Mouse (Mus musculus): Measurements from ENCODE around the gene Sae1. TPM values are rescaled to one million over a fixed set of nuclear protein-coding genes. Genes with fewer than 3 reads are reported as not detected.

Sae1 gene
- total and polyA plus RNA-seq, 3 experiments, result 182 to 287 TPM; not detected in 1

DNA sequence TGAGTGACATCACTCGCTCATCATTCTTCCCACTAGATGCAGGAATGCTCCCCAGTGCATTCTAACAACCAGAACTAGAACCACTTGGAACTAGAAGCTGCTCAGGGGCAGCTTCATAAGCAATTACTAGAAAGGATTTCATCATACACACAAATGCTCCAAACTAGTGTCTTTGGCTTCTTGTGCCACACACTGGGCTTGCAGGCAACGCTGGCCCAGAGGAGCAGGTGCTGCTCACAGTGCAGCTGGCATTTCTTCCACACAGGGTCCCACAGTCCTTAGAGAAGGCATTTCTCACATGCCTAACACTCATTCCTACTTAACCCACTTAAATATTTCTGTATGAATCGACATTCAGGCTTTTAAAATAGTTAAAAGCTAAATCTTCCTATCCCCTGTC, 30.0 kb downstream of the Sae1 start:
- DNase-seq (ENCODE audit: low read depth, low spot score), result no peak
- Histone ChIP-seq H3K9ac (ENCODE audit: control insufficient read depth, low read depth, low read length, poor library complexity, severe bottlenecking) (no peak overlapping the region), H3K9me3 (replicated peaks; ENCODE audit: insufficient read depth, low read length) (no peaks in the 10 kb centered on the region), H3K4me3 (ENCODE audit: control insufficient read depth in 1 of 2, insufficient read depth in 1 of 2, low read depth in 2 of 2, low read length in 2 of 2) (no peak overlapping the region), H3K79me2 (ENCODE audit: control insufficient read depth, insufficient read depth, low read length, poor library complexity) (no peaks in the 10 kb centered on the region), H3K4me1 (ENCODE audit: control insufficient read depth in 1 of 2, insufficient read depth in 2 of 2, low read length in 2 of 2) (no peaks in the 10 kb centered on the region), H3K36me3 (ENCODE audit: control insufficient read depth in 1 of 2, insufficient read depth in 2 of 2, low read length in 2 of 2) (peaks cover 0 to 35% of the 10 kb centered on the region in 2 experiments; a peak in 2 of 4 replicates), H3K27ac (ENCODE audit: control insufficient read depth, low read depth, low read length) (no peak overlapping the region), H3K27me3 (ENCODE audit: control insufficient read depth in 1 of 2, insufficient read depth in 2 of 2, low read length in 2 of 2) (no peaks in the 10 kb centered on the region)
- TF ChIP-seq POLR2A (IDR thresholded peaks at IDR 0.05; ENCODE audit: control insufficient read depth in 1 of 2, insufficient read depth in 1 of 2, low read depth in 1 of 2, low read length in 2 of 2, poor library complexity in 1 of 2) (no peak), NRF1 (IDR thresholded peaks at IDR 0.05; ENCODE audit: insufficient read depth, low read depth, low read length, poor library complexity, severe bottlenecking) (no peak), CHD2 (IDR thresholded peaks at IDR 0.05; ENCODE audit: low read length) (no peak), CTCF (IDR thresholded peaks at IDR 0.05 in 2 of 3, conservative IDR thresholded peaks at IDR 0.05 in 1 of 3; ENCODE audit: control insufficient read depth in 1 of 3, insufficient read depth in 1 of 3, low read depth in 2 of 3, low read length in 3 of 3, poor library complexity in 1 of 3, severe bottlenecking in 1 of 3) (no peak), JUND (IDR thresholded peaks at IDR 0.05; ENCODE audit: low read depth, low read length) (no peak), MAZ (IDR thresholded peaks at IDR 0.05; ENCODE audit: low read depth, low read length) (no peak), ZKSCAN1 (IDR thresholded peaks at IDR 0.05; ENCODE audit: low read depth, low read length) (no peak), E2F4 (IDR thresholded peaks at IDR 0.05; ENCODE audit: borderline replicate concordance, low read depth, low read length) (no peak), ZNF384 (IDR thresholded peaks at IDR 0.05; ENCODE audit: low read depth, low read length) (no peak), SIN3A (IDR thresholded peaks at IDR 0.05; ENCODE audit: low read length) (no peak), ZMIZ1 (IDR thresholded peaks at IDR 0.05; ENCODE audit: low read depth, low read length) (no peak), TBP (IDR thresholded peaks at IDR 0.05; ENCODE audit: low read depth, low read length) (no peak)

DNA sequence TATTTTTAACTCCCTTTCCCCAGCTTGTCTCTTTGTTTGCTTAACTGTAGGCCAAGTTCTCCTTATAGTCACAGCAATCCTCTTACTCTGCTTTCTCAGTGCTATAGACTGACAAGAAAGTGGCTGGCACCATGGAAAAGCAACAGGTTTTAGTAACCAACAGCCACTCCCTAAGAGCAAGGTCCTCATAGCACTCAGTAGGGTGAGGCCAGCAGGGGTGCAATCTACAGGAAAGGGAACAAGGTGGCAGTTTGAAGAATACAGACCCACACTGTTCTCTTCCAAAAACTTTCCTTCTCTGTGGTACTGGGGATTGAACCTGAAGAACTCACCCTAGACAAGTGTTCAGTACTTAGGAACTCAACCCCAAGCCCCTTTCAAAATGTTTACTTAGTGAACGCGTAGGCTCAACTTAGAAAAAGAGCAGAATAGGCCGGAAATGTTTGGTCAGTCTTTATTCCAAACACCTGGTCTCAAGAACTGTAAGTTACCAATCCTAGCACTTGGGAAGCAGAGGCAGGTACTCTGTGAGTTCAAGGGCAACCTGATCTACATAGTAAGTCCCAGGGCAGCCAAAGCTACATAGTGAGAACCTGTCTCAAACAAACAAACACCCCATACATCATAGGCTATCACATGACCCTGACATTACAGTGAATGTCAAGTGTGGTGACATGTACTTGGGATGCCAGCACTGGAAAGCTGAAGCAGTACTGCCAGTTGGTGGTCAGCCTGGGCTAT, 31.6 kb downstream of the Sae1 start:
- Histone ChIP-seq H3K4me3 (ENCODE audit: control insufficient read depth in 1 of 2, insufficient read depth in 1 of 2, low read depth in 2 of 2, low read length in 2 of 2) (no peak overlapping the region), H3K27me3 (ENCODE audit: control insufficient read depth in 1 of 2, insufficient read depth in 2 of 2, low read length in 2 of 2) (no peaks in the 10 kb centered on the region), H3K79me2 (ENCODE audit: control insufficient read depth, insufficient read depth, low read length, poor library complexity) (no peaks in the 10 kb centered on the region), H3K36me3 (ENCODE audit: control insufficient read depth in 1 of 2, insufficient read depth in 2 of 2, low read length in 2 of 2) (peaks cover 0 to 38% of the 10 kb centered on the region in 2 experiments; a peak in 2 of 4 replicates), H3K4me1 (ENCODE audit: control insufficient read depth in 1 of 2, insufficient read depth in 2 of 2, low read length in 2 of 2) (no peaks in the 10 kb centered on the region), H3K9me3 (replicated peaks; ENCODE audit: insufficient read depth, low read length) (no peaks in the 10 kb centered on the region), H3K27ac (ENCODE audit: control insufficient read depth, low read depth, low read length) (no peak overlapping the region), H3K9ac (ENCODE audit: control insufficient read depth, low read depth, low read length, poor library complexity, severe bottlenecking) (no peak overlapping the region)
- no peak for DNase-seq (ENCODE audit: low read depth, low spot score)
- no peak for TF ChIP-seq MAFK (IDR thresholded peaks at IDR 0.05; ENCODE audit: borderline replicate concordance, low read depth, low read length)

DNA sequence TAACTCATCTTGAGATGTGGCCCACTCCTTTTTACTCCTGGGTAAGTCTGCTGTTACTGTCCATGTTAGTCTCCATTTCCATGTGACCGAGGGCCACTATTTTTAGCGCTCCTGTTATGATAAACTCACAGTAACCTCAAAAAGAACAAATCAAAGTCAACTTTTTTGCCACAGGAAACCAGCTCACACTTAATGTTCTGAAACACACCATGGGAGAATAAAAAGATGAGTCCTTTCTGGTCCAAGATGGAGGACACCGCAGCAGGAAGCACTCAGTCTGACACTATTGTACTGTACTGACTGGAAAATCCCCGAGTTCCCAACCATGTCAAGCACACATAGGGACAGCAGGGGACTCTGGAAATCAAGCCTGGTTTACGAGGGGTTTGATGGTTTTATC, 37.6 kb downstream of the Sae1 start:
- DNase-seq (ENCODE audit: low read depth, low spot score), result no peak
- Histone ChIP-seq H3K9ac (ENCODE audit: control insufficient read depth, low read depth, low read length, poor library complexity, severe bottlenecking) (no peak overlapping the region), H3K36me3 (ENCODE audit: control insufficient read depth in 1 of 2, insufficient read depth in 2 of 2, low read length in 2 of 2) (peaks cover 17 to 22% of the 10 kb centered on the region in 2 experiments), H3K4me1 (ENCODE audit: control insufficient read depth in 1 of 2, insufficient read depth in 2 of 2, low read length in 2 of 2) (peaks cover 4 to 16% of the 10 kb centered on the region in 2 experiments; a peak in 3 of 4 replicates), H3K4me3 (ENCODE audit: control insufficient read depth in 1 of 2, insufficient read depth in 1 of 2, low read depth in 2 of 2, low read length in 2 of 2) (no peak overlapping the region), H3K79me2 (ENCODE audit: control insufficient read depth, insufficient read depth, low read length, poor library complexity) (no peaks in the 10 kb centered on the region), H3K27me3 (ENCODE audit: control insufficient read depth in 1 of 2, insufficient read depth in 2 of 2, low read length in 2 of 2) (no peaks in the 10 kb centered on the region), H3K27ac (ENCODE audit: control insufficient read depth, low read depth, low read length) (no peak overlapping the region), H3K9me3 (replicated peaks; ENCODE audit: insufficient read depth, low read length) (no peaks in the 10 kb centered on the region)
- TF ChIP-seq MYB (IDR thresholded peaks at IDR 0.05; ENCODE audit: low read depth, low read length) (no peak), MYC (IDR thresholded peaks at IDR 0.05; ENCODE audit: low read depth, low read length) (no peak), ZMIZ1 (IDR thresholded peaks at IDR 0.05; ENCODE audit: low read depth, low read length) (no peak), MAX (IDR thresholded peaks at IDR 0.05; ENCODE audit: low read length) (no peak), CHD1 (IDR thresholded peaks at IDR 0.05; ENCODE audit: low read depth, low read length) (no peak), UBTF (IDR thresholded peaks at IDR 0.05; ENCODE audit: borderline replicate concordance, insufficient read depth, low read depth, low read length) (no peak), CHD2 (IDR thresholded peaks at IDR 0.05; ENCODE audit: low read length) (no peak), NRF1 (IDR thresholded peaks at IDR 0.05; ENCODE audit: insufficient read depth, low read depth, low read length, poor library complexity, severe bottlenecking) (no peak), GATA1 (IDR thresholded peaks at IDR 0.05; ENCODE audit: low read depth, low read length) (no peak), GABPA (IDR thresholded peaks at IDR 0.05; ENCODE audit: low read depth, low read length) (no peak)
